Mouse (Mus musculus): Measurements from ENCODE around the gene Ckmt2. TPM values are rescaled to one million over a fixed set of nuclear protein-coding genes. Genes with fewer than 3 reads are reported as not detected.

The Ckmt2 gene
- polyA plus RNA-seq, 1 experiment = 18.1 TPM

DNA sequence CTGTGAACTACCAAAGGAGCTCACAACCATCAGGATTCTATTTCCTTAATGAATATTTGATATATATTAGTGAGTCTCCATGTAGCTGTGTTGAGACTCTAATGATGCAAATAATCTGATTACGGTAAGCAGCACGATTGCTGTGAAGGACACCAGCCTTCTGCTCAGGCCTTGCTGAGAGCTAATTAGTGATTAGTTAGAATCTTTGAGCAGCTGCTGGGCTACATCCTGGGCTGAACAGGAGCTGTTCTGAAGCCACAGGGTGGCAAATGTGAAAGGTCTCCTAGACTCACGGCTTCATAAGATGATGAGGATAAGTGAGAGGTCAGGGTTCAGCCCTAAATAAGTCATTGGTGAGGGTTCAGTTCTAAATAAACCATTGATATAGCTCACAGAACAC is 29.7 kb upstream of the Ckmt2 start:
- no peak for TF ChIP-seq MYOD1 (IDR thresholded peaks at IDR 0.05; ENCODE audit: control insufficient read depth in 1 of 3, insufficient read length in 2 of 3, low read depth in 2 of 3)
- TF ChIP-seq SRF (IDR thresholded peaks at IDR 0.05; ENCODE audit: control insufficient read depth, insufficient read length, low read depth) = no peak
- no peak for TF ChIP-seq TCF12 (IDR thresholded peaks at IDR 0.05; ENCODE audit: insufficient read depth, poor library complexity, severe bottlenecking)
- TF ChIP-seq TCF3 (IDR thresholded peaks at IDR 0.05; ENCODE audit: insufficient read length, low read depth) = no peak
- TF ChIP-seq POLR2AphosphoS2 (IDR thresholded peaks at IDR 0.05; ENCODE audit: insufficient read length, low read depth) = no peak
- no peak for TF ChIP-seq USF1 (IDR thresholded peaks at IDR 0.05; ENCODE audit: low read depth)
- TF ChIP-seq MAX (IDR thresholded peaks at IDR 0.05; ENCODE audit: low read depth) = no peak
- TF ChIP-seq E2F4 (IDR thresholded peaks at IDR 0.05; ENCODE audit: insufficient read depth) = no peak
- no peak for TF ChIP-seq POLR2A (IDR thresholded peaks at IDR 0.05; ENCODE audit: insufficient read length, low read depth)
- TF ChIP-seq REST (IDR thresholded peaks at IDR 0.05; ENCODE audit: insufficient read depth, insufficient read length) = no peak
- TF ChIP-seq MYOG (IDR thresholded peaks at IDR 0.05; ENCODE audit: control insufficient read depth in 1 of 3, insufficient read depth in 1 of 3, insufficient read length in 2 of 3, low read depth in 2 of 3) = no peak
- Histone ChIP-seq H3K4me3 (no peak overlapping the region), H3K4me2 (ENCODE audit: low read depth) (no peak overlapping the region), H3K36me3 (ENCODE audit: control insufficient read depth, insufficient read depth) (no peaks in the 10 kb centered on the region), H3K79me2 (ENCODE audit: control insufficient read depth, insufficient read depth) (no peaks in the 10 kb centered on the region), H3K27me3 (ENCODE audit: control insufficient read depth, insufficient read depth, insufficient read length) (no peaks in the 10 kb centered on the region), H3ac (ENCODE audit: control insufficient read depth, insufficient read length) (no peak overlapping the region)

DNA sequence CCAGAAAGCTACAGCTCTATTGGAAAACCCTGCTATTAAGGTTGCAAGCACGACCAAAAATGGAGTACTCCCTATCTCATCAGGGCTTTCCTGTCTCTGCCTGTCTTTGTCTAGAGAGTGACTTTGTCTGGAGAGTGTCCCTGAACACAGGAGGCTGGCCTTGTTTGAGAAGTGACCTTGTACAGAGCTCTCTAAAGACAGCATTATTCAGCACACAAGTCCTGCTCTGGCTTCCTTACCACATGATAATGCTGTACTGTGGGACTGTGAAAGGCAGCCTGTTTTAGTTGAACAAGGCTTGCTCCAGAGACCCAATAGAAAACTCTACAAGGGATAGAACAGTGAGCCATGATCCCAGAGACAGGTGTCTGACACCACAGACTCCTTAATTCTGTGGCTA is 19.8 kb upstream of the Ckmt2 start:
- Histone ChIP-seq H3K79me2 (ENCODE audit: control insufficient read depth, insufficient read depth) (no peaks in the 10 kb centered on the region), H3K4me3 (no peak overlapping the region), H3ac (ENCODE audit: control insufficient read depth, insufficient read length) (no peak overlapping the region), H3K36me3 (ENCODE audit: control insufficient read depth, insufficient read depth) (no peaks in the 10 kb centered on the region), H3K27me3 (ENCODE audit: control insufficient read depth, insufficient read depth, insufficient read length) (no peaks in the 10 kb centered on the region), H3K4me2 (ENCODE audit: low read depth) (no peak overlapping the region)
- TF ChIP-seq E2F4 (IDR thresholded peaks at IDR 0.05; ENCODE audit: insufficient read depth) (no peak), CEBPB (IDR thresholded peaks at IDR 0.05; ENCODE audit: insufficient read depth, poor library complexity, severe bottlenecking) (no peak), MAX (IDR thresholded peaks at IDR 0.05; ENCODE audit: low read depth) (no peak), POLR2A (IDR thresholded peaks at IDR 0.05; ENCODE audit: insufficient read length, low read depth) (no peak), REST (IDR thresholded peaks at IDR 0.05; ENCODE audit: insufficient read depth, insufficient read length) (no peak), TCF3 (IDR thresholded peaks at IDR 0.05; ENCODE audit: insufficient read length, low read depth) (no peak), MYOG (IDR thresholded peaks at IDR 0.05; ENCODE audit: control insufficient read depth in 1 of 3, insufficient read depth in 1 of 3, insufficient read length in 2 of 3, low read depth in 2 of 3) (no peak), SRF (IDR thresholded peaks at IDR 0.05; ENCODE audit: control insufficient read depth, insufficient read length, low read depth) (no peak), USF1 (IDR thresholded peaks at IDR 0.05; ENCODE audit: low read depth) (no peak), MYOD1 (IDR thresholded peaks at IDR 0.05; ENCODE audit: control insufficient read depth in 1 of 3, insufficient read length in 2 of 3, low read depth in 2 of 3) (no peak)

DNA sequence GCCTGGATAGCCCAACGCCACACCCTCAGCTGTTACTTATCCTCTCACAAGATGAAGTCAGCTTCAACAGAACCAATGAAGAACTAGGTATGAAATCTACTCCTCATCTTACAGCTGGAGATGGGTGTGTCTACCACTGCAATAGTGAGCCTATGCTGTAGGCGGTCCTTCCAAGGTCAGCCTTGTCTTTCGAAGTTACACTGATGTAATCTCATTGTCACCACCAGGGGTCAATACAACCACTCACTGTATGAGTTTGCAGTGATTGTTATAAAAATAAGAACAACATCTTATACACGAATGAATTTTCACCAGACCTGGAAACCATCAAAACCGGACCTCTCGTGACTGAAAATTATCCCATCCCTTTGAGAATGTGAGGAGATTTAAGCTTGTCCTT is 16.4 kb upstream of the Ckmt2 start:
- Histone ChIP-seq H3K27me3 (ENCODE audit: control insufficient read depth, insufficient read depth, insufficient read length) (no peaks in the 10 kb centered on the region), H3K4me2 (ENCODE audit: low read depth) (no peak overlapping the region), H3ac (ENCODE audit: control insufficient read depth, insufficient read length) (no peak overlapping the region), H3K79me2 (ENCODE audit: control insufficient read depth, insufficient read depth) (no peaks in the 10 kb centered on the region), H3K4me3 (no peak overlapping the region), H3K36me3 (ENCODE audit: control insufficient read depth, insufficient read depth) (no peaks in the 10 kb centered on the region)
- TF ChIP-seq SRF (IDR thresholded peaks at IDR 0.05; ENCODE audit: control insufficient read depth, insufficient read length, low read depth) = no peak
- TF ChIP-seq POLR2A (IDR thresholded peaks at IDR 0.05; ENCODE audit: insufficient read length, low read depth) = no peak
- no peak for TF ChIP-seq CEBPB (IDR thresholded peaks at IDR 0.05; ENCODE audit: insufficient read depth, poor library complexity, severe bottlenecking)
- no peak for TF ChIP-seq MAX (IDR thresholded peaks at IDR 0.05; ENCODE audit: low read depth)
- TF ChIP-seq POLR2AphosphoS2 (IDR thresholded peaks at IDR 0.05; ENCODE audit: insufficient read length, low read depth) = no peak
- no peak for TF ChIP-seq USF1 (IDR thresholded peaks at IDR 0.05; ENCODE audit: low read depth)

DNA sequence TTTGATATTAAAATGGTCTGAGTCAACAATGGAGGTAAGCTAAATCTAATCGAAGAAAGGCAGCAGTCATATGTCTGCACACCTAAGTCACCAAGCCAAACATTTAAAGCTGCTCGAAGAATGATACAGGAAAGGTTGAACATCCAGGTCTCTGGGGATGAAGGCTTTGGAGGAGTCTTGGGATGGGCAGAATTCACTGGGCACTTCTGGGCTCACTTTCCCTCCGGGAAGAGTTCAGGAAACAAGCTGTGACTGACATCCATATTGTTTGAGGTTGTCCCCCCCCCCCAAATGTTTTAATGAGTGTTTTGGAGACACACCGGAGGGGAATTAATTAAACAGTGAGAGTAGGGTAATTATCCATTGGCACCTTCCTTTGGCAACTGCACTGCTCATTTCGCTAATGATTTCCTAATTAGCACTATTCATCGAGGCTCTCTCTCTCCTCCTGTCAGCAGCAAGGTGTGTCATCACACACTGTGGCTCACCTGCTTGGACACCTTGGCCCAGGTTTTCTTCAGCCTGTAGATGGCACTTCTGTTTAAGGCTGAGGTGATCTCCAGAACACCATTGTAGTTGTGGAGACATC is 13.4 kb upstream of the Ckmt2 start:
- no peak overlapping the region for H3K4me3 ChIP-seq
- H3K79me2 ChIP-seq (ENCODE audit: control insufficient read depth, insufficient read depth) = no peaks in the 10 kb centered on the region
- no peak overlapping the region for H3ac ChIP-seq (ENCODE audit: control insufficient read depth, insufficient read length)
- H3K4me2 ChIP-seq (ENCODE audit: low read depth) = no peak overlapping the region
- no peaks in the 10 kb centered on the region for H3K27me3 ChIP-seq (ENCODE audit: control insufficient read depth, insufficient read depth, insufficient read length)
- no peaks in the 10 kb centered on the region for H3K36me3 ChIP-seq (ENCODE audit: control insufficient read depth, insufficient read depth)
- no peak for TF ChIP-seq MAX (IDR thresholded peaks at IDR 0.05; ENCODE audit: low read depth)
- no peak for TF ChIP-seq POLR2AphosphoS2 (IDR thresholded peaks at IDR 0.05; ENCODE audit: insufficient read length, low read depth)

DNA sequence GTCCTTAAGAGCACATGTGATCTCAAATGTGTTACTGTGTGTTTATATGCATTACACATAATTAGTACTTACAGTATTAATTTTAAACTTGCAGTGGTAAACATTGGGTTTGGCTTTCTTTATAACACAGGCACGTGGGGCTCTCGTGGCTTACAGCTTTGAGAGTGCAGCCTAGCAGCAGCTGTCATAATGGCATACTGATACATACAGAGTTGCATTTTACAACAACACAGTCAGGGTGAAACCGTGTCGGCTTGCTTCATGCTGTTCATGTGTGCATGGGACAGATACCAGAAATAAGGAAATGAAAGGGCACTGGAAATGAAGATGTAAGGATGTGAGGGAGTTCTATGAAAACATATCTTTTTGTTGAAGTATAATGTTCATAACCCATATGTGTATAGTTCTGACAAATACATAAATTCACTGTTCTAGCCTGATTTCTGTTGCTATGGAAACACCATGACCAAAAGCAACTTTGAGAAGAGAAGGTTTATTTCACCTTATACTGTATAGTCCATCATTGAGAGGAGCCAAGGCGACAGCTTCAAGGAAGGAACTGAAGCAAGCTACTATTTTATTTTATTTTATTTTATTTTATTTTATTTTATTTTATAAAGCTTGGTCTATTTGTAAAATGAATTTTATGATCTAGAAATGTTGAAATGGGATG is 8.2 kb upstream of the Ckmt2 start:
- Histone ChIP-seq H3K79me2 (ENCODE audit: control insufficient read depth, insufficient read depth) (no peaks in the 10 kb centered on the region), H3K27me3 (ENCODE audit: control insufficient read depth, insufficient read depth, insufficient read length) (no peaks in the 10 kb centered on the region), H3K4me3 (no peak overlapping the region), H3ac (ENCODE audit: control insufficient read depth, insufficient read length) (no peak overlapping the region), H3K4me2 (ENCODE audit: low read depth) (no peak overlapping the region), H3K36me3 (ENCODE audit: control insufficient read depth, insufficient read depth) (no peaks in the 10 kb centered on the region)
- TF ChIP-seq TCF12 (IDR thresholded peaks at IDR 0.05; ENCODE audit: insufficient read depth, poor library complexity, severe bottlenecking) (no peak), E2F4 (IDR thresholded peaks at IDR 0.05; ENCODE audit: insufficient read depth) (no peak)
